Mouse (Mus musculus) urinary bladder, adult 2 months (tissue): Measurements from ENCODE around the gene 4932429P05Rik. TPM values are rescaled to one million over a fixed set of nuclear protein-coding genes. Genes with fewer than 3 reads are reported as not detected.

ENCODE experiments used
- DNase-seq: peaks from one replicate; pipeline ENCODE4 v3.0.0; 2022; ENCODE audit warnings: low spot score
- polyA plus RNA-seq: library from polyadenylated mRNA; depleted of rRNA; stranded (reverse); fragments of >200 nt; gene quantifications from 2 replicates; pipeline ENCODE4 v1.2.3, GENCODE M21; 2012; rRNA removed

4932429P05Rik gene
- not detected in 2 replicates for polyA plus RNA-seq

DNA sequence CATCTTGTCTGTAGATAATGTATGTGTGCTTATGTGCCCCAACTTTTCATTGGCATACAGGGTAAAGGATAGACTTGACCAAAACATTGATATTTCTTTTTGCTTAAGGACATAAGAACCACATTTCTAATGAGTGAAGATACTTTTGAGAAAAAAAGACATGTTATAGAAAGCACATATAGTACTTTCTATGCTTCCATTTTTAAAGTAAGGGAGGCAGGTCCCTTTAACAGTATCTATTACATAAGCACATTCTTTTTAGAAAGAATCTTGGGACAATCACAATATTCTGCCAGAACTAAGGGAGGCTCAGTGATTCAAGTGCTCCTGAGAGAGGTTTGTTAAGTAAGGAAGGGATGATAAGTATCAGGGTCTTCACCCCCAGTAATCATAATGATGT is at the start of gene 4932429P05Rik:
Gene 4932429P05Rik (plus strand): TSS at position 301 of the 400 bp plus-strand sequence.
- DNase-seq = no peak

Other genes starting within 250 kb of the 4932429P05Rik start
- gene 4930415L06Rik, start 180.6 kb downstream of the 4932429P05Rik start, polyA plus RNA-seq = not detected in 2 replicates